Mouse (Mus musculus): ENCODE results near the gene Dnajc14. TPM values are rescaled to one million over a fixed set of nuclear protein-coding genes. Genes with fewer than 3 reads are reported as not detected.

Gene Dnajc14
- polyA plus RNA-seq, 1 experiment from 2014 or later, result 50.6 TPM

GRCm38 (mm10) chr10:128861176-128861575 lies 57.3 kb downstream of the Dnajc14 start:
- ATAC-seq (ENCODE audit: low FRiP score), result no peak
- H3K4me2 ChIP-seq, result no peak overlapping the region

GRCm38 (mm10) chr10:128866042-128866441 lies 62.2 kb downstream of the Dnajc14 start:
- Histone ChIP-seq H3K4me3 (replicated peaks) (no peak overlapping the region), H3K9ac (replicated peaks) (no peak overlapping the region), H3K27ac (replicated peaks) (no peak overlapping the region), H3K9me3 (replicated peaks) (no peaks in the 10 kb centered on the region), H3K27me3 (replicated peaks) (no peaks in the 10 kb centered on the region), H3K36me3 (peaks cover 21% of the 10 kb centered on the region), H3K4me2 (no peak overlapping the region), H3K4me1 (no peaks in the 10 kb centered on the region)
- no peak for ATAC-seq (ENCODE audit: low FRiP score)
- WGBS, result 85% methylated on average over 3 of the region's 3 CpGs

More at GRCm38 (mm10) chr10:128861176-128861575, 57.3 kb downstream of the Dnajc14 start:
- no peaks in the 10 kb centered on the region for H3K4me1 ChIP-seq
- no peaks in the 10 kb centered on the region for H3K27me3 ChIP-seq (replicated peaks)
- H3K4me3 ChIP-seq (replicated peaks), result no peak overlapping the region
- no peak overlapping the region for H3K9ac ChIP-seq (replicated peaks)
- H3K27ac ChIP-seq (replicated peaks), result no peak overlapping the region
- peaks cover 19% of the 10 kb centered on the region for H3K36me3 ChIP-seq
- H3K9me3 ChIP-seq (replicated peaks), result no peaks in the 10 kb centered on the region

- H3K4me2 ChIP-seq, result no peak overlapping the region
- H3K36me3 ChIP-seq, result peaks cover 24% of the 10 kb centered on the region
- no peak overlapping the region for H3K27ac ChIP-seq (replicated peaks)
- H3K4me1 ChIP-seq, result no peaks in the 10 kb centered on the region
- no peaks in the 10 kb centered on the region for H3K27me3 ChIP-seq (replicated peaks)
- no peak overlapping the region for H3K9ac ChIP-seq (replicated peaks)
- no peak overlapping the region for H3K4me3 ChIP-seq (replicated peaks)
- H3K9me3 ChIP-seq (replicated peaks), result no peaks in the 10 kb centered on the region
- no peak for ATAC-seq (ENCODE audit: low FRiP score)
- 91% methylated on average over 1 of the region's 1 CpGs for WGBS
These were observed 62.7 kb downstream of the Dnajc14 start for GRCm38 (mm10) chr10:128866518-128866917.

Other genes starting within 250 kb of the Dnajc14 start
- 121 and 157 TPM in 2 replicates for gene Pa2g4, start 238.1 kb upstream of the Dnajc14 start, polyA plus RNA-seq (2015; fragmentation: Nextera tagmentation; extraction: Ambion mirVana)
- gene Erbb3, start 214.4 kb upstream of the Dnajc14 start, polyA plus RNA-seq (2015; fragmentation: Nextera tagmentation; extraction: Ambion mirVana), result 3.1 and 6.6 TPM in 2 replicates
- gene Rps26, start 177.3 kb upstream of the Dnajc14 start, polyA plus RNA-seq (2015; fragmentation: Nextera tagmentation; extraction: Ambion mirVana), result 381 and 453 TPM in 2 replicates
- gene Ikzf4, start 158.1 kb upstream of the Dnajc14 start, polyA plus RNA-seq (2015; fragmentation: Nextera tagmentation; extraction: Ambion mirVana), result 15.2 and 17.0 TPM in 2 replicates
- 15.7 and 17.0 TPM in 2 replicates for gene Suox, start 130.0 kb upstream of the Dnajc14 start, polyA plus RNA-seq (2015; fragmentation: Nextera tagmentation; extraction: Ambion mirVana)
- 103 and 108 TPM in 2 replicates for gene Rab5b, start 107.8 kb upstream of the Dnajc14 start, polyA plus RNA-seq (2015; fragmentation: Nextera tagmentation; extraction: Ambion mirVana)
- 0.49 and 1.1 TPM in 2 replicates for gene Pmel, start 99.9 kb upstream of the Dnajc14 start, polyA plus RNA-seq (2015; fragmentation: Nextera tagmentation; extraction: Ambion mirVana)
- gene Cdk2, start 99.0 kb upstream of the Dnajc14 start, polyA plus RNA-seq (2015; fragmentation: Nextera tagmentation; extraction: Ambion mirVana), result 16.1 and 33.7 TPM in 2 replicates
- gene Dgka, start 59.2 kb upstream of the Dnajc14 start, polyA plus RNA-seq (2015; fragmentation: Nextera tagmentation; extraction: Ambion mirVana), result 7.7 and 13.2 TPM in 2 replicates
- 41.7 and 42.7 TPM in 2 replicates for gene Pym1, start 56.2 kb upstream of the Dnajc14 start, polyA plus RNA-seq (2015; fragmentation: Nextera tagmentation; extraction: Ambion mirVana)
- 0.56 and 0.88 TPM in 2 replicates for gene Mmp19, start 13.2 kb upstream of the Dnajc14 start, polyA plus RNA-seq (2015; fragmentation: Nextera tagmentation; extraction: Ambion mirVana)
- 14.4 and 16.6 TPM in 2 replicates for gene Tmem198b, start 308 bp downstream of the Dnajc14 start, polyA plus RNA-seq (2015; fragmentation: Nextera tagmentation; extraction: Ambion mirVana)
- gene Sarnp, start 13.3 kb downstream of the Dnajc14 start, polyA plus RNA-seq (2015; fragmentation: Nextera tagmentation; extraction: Ambion mirVana), result 147 and 153 TPM in 2 replicates
- gene Ormdl2, start 17.6 kb downstream of the Dnajc14 start, polyA plus RNA-seq (2015; fragmentation: Nextera tagmentation; extraction: Ambion mirVana), result 23.5 and 34.2 TPM in 2 replicates
- gene Gdf11, start 87.7 kb downstream of the Dnajc14 start, polyA plus RNA-seq (2015; fragmentation: Nextera tagmentation; extraction: Ambion mirVana), result 6.8 and 9.0 TPM in 2 replicates
- gene Cd63, start 96.9 kb downstream of the Dnajc14 start, polyA plus RNA-seq (2015; fragmentation: Nextera tagmentation; extraction: Ambion mirVana), result 254 and 295 TPM in 2 replicates
- gene Rdh5, start 118.8 kb downstream of the Dnajc14 start, polyA plus RNA-seq (2015; fragmentation: Nextera tagmentation; extraction: Ambion mirVana), result 15.7 and 19.8 TPM in 2 replicates
- gene Bloc1s1, start 120.0 kb downstream of the Dnajc14 start, polyA plus RNA-seq (2015; fragmentation: Nextera tagmentation; extraction: Ambion mirVana), result 248 and 265 TPM in 2 replicates
- gene Itga7, start 129.8 kb downstream of the Dnajc14 start, polyA plus RNA-seq (2015; fragmentation: Nextera tagmentation; extraction: Ambion mirVana), result 7.2 and 8.8 TPM in 2 replicates
- 0.19 TPM in 1 of 2 replicates, not detected in the other for gene Mettl7b, start 156.9 kb downstream of the Dnajc14 start, polyA plus RNA-seq (2015; fragmentation: Nextera tagmentation; extraction: Ambion mirVana)
- gene Olfr9, start 185.4 kb downstream of the Dnajc14 start, polyA plus RNA-seq (2015; fragmentation: Nextera tagmentation; extraction: Ambion mirVana), result not detected in 2 replicates
- not detected in 2 replicates for gene Olfr763, start 206.7 kb downstream of the Dnajc14 start, polyA plus RNA-seq (2015; fragmentation: Nextera tagmentation; extraction: Ambion mirVana)
- not detected in 2 replicates for gene Olfr764-ps1, start 235.8 kb downstream of the Dnajc14 start, polyA plus RNA-seq (2015; fragmentation: Nextera tagmentation; extraction: Ambion mirVana)
- gene Olfr765, start 245.9 kb downstream of the Dnajc14 start, polyA plus RNA-seq (2015; fragmentation: Nextera tagmentation; extraction: Ambion mirVana), result not detected in 2 replicates

All from neural tube, embryonic 15.5 days (tissue).